Mouse (Mus musculus) liver, postnatal 0 days (tissue): ENCODE results near the gene Cabp4.

Source experiments
- CTCF ChIP-seq: sonication (generic); IDR thresholded peaks from 2 replicates; pipeline ENCODE4 v1.5.1; 2016; ENCODE audit warnings: antibody characterized with exemption, low read depth
- EP300 ChIP-seq: IDR thresholded peaks from 2 replicates; pipeline ENCODE4 v1.6.1; 2016; ENCODE audit warnings: antibody characterized with exemption, low read depth, mild to moderate bottlenecking

GRCm38 (mm10) chr19:4192251-4192985 lies 48.6 kb upstream of the Cabp4 start:
- TF ChIP-seq EP300 (no peak), CTCF (no peak)
